Mouse (Mus musculus): Measurements from ENCODE around the gene Myh6. TPM values are rescaled to one million over a fixed set of nuclear protein-coding genes. Genes with fewer than 3 reads are reported as not detected.
"Not testable (repeated sequence)": the region's sequence is repeated elsewhere in the genome, so short reads cannot be mapped to it uniquely, and the experiment has no call there.

The Myh6 gene
- total RNA-seq, 2 experiments from 2014 or later: 15,879 to 17,172 TPM

DNA sequence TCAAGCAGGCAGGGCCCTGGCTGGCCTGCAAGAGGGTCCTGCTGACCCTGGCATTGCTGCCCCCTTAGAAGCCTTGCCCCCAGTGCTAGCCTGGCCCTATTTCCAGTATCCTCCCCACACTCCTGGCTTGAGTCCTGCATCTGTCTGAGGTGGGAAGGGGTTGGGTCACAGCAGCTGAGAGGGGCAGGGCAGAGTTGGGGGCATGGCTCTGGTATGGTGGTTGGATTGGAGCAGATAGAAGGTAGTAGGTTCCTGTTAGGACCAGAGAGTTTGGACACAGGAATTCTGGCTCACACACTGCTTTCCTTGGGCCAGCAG, 28.1 kb upstream of the Myh6 start:
- DNase-seq: peak; percentile 52

DNA sequence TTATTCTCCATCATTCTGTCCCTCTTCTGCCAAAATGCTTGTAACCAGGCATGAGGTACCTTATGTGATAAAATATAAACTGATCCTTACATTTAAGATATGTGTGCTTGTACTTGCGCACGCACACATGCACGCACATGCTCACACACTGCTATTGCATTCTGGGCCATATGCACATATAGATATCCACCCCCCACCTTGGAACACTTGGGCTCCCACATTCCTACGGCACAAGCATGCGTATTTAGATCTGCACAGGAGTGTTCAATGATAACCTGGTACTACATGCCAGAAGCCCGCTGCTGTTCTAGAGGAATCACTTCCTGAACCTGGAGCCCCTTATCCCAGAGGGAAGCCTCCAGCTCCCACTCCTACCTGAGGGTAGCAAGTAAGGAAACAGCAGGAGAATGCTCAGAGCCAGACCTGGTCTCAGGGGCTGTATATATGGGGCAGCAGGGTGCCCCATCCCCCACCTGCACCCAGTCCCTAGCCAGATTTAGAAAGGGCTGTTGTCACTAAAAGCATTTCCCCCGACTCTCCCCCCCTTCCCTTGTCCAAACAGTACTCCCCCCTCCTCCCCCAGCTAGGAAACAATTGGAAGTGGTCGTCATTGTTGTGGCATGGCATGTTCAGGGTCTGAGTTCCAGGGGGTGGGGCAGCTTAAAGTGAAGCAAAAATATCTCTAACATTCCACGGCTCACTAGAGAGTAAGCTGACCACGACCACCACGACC, 27.6 kb upstream of the Myh6 start, which contains the start of gene Myh7:
Gene Myh7, minus strand, starts transcription at position 491 of the 733 bp plus-strand sequence.
- peak; percentile 53 for DNase-seq

GRCm38 (mm10) chr14:54993636-54994035, 26.9 kb upstream of the Myh6 start:
- no peak for DNase-seq

GRCm38 (mm10) chr14:54992196-54992595, 25.5 kb upstream of the Myh6 start:
- no peak for DNase-seq

DNA sequence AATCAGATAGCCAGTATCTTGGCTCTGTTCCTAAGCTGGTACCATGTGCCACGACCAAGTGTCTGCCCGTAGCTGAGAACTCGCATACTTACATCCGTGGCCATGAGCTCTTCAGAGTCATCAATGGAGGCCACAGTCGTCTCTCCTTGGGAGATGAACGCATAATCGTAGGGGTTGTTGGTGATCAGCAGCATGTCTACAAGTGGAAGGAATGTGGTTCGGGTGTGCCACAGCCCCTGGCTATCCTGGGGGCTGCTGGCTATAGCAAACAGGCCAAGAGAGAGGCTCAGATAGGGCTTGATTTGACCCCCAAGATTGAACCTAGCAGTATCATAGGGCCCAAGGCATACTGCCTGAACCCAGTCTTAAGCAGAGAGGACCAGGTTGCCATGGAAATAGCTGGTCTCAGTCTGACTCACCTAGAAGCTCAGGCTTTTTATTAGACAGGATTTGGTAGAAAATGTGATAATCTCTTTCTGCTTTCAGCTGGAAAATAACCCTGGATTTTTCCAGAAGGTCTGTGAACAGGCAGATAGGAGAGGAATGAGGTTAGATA, 23.2 kb upstream of the Myh6 start:
- DNase-seq: no peak

GRCm38 (mm10) chr14:54988882-54989281, 22.2 kb upstream of the Myh6 start:
- no peak for DNase-seq

DNA sequence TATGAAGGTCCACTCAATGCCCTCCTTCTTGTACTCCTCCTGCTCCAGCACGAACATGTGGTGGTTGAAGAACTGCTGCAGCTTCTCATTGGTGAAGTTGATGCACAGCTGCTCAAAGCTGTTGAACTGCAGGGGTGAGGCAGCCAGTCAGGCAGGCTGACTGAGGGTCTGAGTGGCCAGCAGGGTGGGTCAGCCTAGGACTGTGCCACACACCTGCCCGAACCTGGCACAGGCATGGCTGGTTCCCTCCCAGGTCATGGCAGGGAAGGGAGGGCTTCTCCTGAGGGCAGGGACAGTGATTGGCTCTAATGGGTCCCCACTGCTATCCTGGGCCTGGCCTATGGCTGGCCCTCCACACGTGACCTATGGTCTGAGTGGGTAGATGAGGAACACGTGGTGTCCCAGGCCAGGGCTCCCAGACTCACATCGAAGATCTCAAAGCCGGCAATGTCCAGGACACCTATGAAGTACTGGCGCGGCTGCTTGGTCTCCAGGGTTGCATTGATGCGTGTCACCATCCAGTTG, 21.7 kb upstream of the Myh6 start:
- not testable (repeated sequence) for DNase-seq

GRCm38 (mm10) chr14:54981934-54982333, 15.2 kb upstream of the Myh6 start:
- DNase-seq: no peak

DNA sequence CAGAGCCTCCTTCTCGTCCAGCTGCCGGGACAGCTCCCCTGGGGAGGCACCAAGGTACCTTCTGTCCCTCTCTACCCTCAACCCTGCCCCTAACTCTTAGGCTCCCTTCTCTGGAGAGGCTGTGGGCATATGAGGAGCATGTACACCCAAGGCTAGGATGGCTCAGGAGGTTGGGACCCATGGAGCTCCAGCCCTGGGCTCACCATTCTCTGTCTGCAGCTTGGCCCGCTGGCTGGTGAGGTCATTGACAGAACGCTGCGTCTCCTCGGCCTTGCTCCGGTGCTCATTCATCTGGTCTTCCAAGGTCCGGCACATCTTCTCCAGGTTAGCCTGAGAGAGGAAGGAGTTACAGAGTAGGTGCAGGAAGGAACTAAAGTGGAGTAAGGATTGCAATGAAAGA, 11.9 kb upstream of the Myh6 start:
- DNase-seq: no peak

DNA sequence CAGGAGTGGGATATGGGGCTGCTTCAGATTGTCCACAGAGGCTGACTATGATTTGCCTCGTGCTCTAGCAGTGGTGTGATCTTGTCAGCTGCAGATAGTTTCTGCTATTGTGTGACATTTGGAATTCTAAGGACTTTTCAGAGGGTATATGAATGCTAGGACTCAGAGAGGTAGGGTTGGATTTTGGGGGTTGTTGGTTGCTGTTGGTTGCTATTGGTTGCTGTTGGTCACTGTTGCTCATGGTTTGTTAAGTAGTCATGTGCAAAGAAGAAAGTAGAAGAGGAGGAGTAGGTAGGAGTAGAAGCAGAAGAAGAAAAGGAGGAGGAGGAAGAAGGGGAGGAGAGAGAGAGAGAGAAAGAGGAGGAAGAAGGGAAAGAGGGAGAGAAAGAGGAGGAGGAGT, 9.9 kb upstream of the Myh6 start, which contains the start of gene Gm17428:
Gene Gm17428, plus strand, starts transcription at position 301 of the 400 bp plus-strand sequence.
- DNase-seq: no peak

DNA sequence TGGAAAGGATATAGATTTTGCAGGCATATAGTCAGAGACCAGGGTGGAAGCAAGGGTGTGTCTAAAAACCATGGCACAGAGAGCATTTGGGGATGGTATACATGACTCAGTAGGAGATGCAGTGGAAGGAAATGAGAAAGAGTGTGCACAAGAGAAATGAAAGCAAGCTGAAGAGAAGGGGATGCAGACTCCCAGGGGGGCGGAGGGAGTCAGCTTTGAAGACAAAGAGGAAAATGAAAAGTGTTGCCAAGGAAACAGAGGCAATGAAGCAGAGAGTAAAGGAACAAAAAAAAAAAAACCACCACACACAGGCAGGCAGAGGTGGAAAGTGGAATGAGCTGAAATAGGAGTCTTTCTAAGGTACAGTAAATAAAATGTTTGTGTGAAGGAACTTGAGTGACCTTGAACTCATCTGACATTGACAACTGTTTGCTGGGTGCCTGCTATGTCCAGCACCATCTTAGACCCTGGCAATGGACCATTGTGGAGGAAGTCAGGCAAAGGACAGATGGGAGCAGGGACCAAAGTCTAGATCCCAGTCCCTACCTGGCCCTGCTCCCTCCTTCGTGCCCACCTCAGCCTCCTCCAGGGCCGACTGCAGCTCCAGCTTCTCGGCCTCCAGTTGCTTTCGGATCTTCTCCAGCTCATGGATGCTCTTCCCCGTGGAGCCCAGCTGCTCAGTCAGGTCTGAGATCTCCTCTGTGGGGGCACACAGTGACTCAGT, 7.5 kb upstream of the Myh6 start:
- DNase-seq: no peak

GRCm38 (mm10) chr14:54972786-54973185, 6.1 kb upstream of the Myh6 start:
- not testable (repeated sequence) for DNase-seq

- DNase-seq: peak; percentile 86
Measured at GRCm38 (mm10) chr14:54968344-54968743, 1.6 kb upstream of the Myh6 start.

- DNase-seq: peak; percentile 63
Measured at GRCm38 (mm10) chr14:54967874-54968273, 1.1 kb upstream of the Myh6 start.

DNA sequence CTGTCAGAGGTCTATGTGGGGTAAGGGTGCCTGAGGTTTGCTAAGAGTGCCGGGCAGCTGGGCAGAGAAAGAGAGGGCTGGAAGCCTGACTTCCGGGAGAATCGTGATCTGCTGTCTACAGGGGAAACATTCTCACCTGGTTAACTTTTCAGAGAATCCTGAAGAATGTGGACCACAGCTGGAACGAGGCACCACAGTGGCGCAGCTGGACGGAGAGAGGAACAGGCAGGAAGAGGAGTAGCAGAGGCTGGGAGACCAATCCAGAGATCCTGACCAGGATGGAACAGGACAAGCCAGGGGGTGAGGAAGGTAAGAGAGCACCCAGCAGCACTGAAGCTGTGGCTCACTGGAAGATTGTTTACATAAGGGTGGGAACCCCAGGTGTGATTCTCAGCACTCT, 1.1 kb downstream of the Myh6 start:
- no peak for DNase-seq

- DNase-seq: no peak
Measured at GRCm38 (mm10) chr14:54965044-54965443, 1.7 kb downstream of the Myh6 start.

GRCm38 (mm10) chr14:54963727-54964126, 3.0 kb downstream of the Myh6 start:
- DNase-seq: no peak

DNA sequence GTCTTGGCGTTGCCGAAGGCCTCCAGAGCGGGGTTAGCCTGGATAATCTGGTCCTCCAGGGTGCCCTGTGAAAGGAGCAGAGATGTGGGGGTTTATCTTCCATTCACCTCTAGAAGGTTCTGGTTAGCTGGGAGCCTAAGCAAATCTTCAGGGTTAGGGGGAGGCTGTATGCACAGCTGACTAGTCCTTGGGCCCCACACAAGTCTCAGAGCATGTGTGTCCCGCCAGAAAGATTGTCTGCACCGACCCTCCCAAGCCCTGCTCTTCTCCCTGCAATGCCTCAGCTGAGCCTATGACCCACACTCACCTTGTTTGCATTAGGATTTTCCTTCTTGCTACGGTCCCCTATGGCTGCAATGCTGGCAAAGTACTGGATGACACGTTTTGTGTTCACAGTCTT, 4.0 kb downstream of the Myh6 start:
- DNase-seq: no peak

- no peak for DNase-seq
Measured at GRCm38 (mm10) chr14:54961487-54961886, 5.2 kb downstream of the Myh6 start.

GRCm38 (mm10) chr14:54960769-54961168, 6.0 kb downstream of the Myh6 start:
- DNase-seq: no peak

DNA sequence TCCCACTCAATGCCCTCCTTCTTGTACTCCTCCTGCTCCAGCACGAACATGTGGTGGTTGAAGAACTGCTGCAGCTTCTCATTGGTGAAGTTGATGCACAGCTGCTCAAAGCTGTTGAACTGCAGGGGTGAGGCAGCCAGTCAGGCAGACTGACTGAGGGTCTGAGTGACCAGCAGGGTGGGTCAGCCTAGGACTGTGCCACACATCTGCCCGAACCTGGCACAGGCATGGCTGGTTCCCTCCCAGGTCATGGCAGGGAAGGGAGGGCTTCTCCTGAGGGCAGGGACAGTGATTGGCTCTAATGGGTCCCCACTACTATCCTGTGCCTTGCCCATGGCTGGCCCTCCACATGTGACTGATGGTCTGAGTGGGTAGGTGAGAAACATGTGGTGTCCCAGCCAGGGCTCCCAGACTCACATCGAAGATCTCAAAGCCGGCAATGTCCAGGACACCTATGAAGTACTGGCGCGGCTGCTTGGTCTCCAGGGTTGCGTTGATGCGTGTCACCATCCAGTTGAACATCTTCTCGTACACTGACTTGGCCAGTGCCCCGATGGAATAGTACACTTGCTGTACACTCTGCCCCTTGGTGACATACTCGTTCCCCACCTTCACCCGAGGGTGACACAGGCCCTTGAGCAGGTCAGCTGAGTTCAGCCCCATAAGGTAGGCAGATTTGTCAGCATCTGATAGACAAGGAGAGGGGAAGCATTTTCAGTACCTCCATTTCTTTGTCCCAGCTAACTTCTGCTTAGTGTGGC, 6.7 kb downstream of the Myh6 start:
- peak; percentile 48 for DNase-seq

GRCm38 (mm10) chr14:54959197-54959596, 7.5 kb downstream of the Myh6 start:
- DNase-seq: no peak

GRCm38 (mm10) chr14:54958503-54958902, 8.2 kb downstream of the Myh6 start:
- no peak for DNase-seq
